ENCODE assay signal across 8 mouse cellular contexts in the genomic region with DNA sequence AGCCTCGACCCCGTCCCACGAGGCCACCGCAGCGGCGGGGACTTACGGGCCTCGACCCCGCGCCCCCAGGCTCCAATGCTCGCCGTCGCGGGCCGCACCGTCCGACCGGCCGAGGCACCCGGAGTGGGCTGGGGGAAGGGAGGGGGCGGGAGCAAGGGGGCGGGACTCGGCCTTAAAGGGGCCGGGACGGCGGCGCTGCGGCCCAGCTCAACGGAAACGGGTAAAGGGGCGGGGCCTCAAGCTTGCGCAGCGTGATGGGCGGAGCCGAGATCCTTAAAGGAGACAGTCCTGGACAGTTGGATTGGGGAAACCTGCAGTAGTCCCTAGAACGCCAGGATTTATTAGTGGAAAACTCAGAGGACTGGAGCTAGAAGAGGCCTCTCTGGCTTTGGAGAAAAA. TPM values are rescaled to one million over a fixed set of nuclear protein-coding genes. Genes with fewer than 3 reads are reported as not detected.
DNase-seq lines count a peak whose midpoint lies in the region; ATAC-seq lines count a peak whose summit lies in the region.

TSS of gene Pex5 (minus strand) at position 141 of the 399 bp plus-strand sequence.

- no peaks in the 10 kb centered on the region for H3K79me2 ChIP-seq in macrophage (ENCODE audit: inconsistent target)

- peaks cover 15% of the 10 kb centered on the region for H3K4me1 ChIP-seq in hindbrain, embryonic 16.5 days (ENCODE audit: control insufficient read depth, insufficient read depth, low read depth, low read length)

- WGBS in hindbrain, embryonic 16.5 days: under 1% methylated on average over 28 of the region's 36 CpGs
- WGBS in macrophage (ENCODE audit: missing documents): 1% methylated on average over 22 of the region's 36 CpGs

- DNase-seq in T-cell, adult 2 months (ENCODE audit: low spot score): peak; percentile 85
- peak; percentile 96 for DNase-seq in cerebellum, postnatal 36 days
- peak; percentile 98 for DNase-seq in gastrocnemius, adult 18-20 months (ENCODE audit: low spot score)
- peak; percentile 94 to 95 for DNase-seq in left cerebral cortex, adult 18-20 months (ENCODE audit: low spot score in 2 of 2)
- DNase-seq in right cerebral cortex, adult 18-20 months: peak; percentile 96
- DNase-seq in urinary bladder, postnatal 10 days (ENCODE audit: low spot score): peak; percentile 87

- H3K9ac ChIP-seq in hindbrain, embryonic 16.5 days (ENCODE audit: low read depth, low read length): peak within 1 kb of the TSS; percentile 90

- H3K4me3 ChIP-seq in hindbrain, embryonic 16.5 days (ENCODE audit: low read length): peak within 1 kb of the TSS; percentile 93
- H3K4me3 ChIP-seq in macrophage (ENCODE audit: inconsistent target): peak within 1 kb of the TSS; percentile 69

- H3K4me2 ChIP-seq in hindbrain, embryonic 16.5 days (ENCODE audit: low read length): peak within 1 kb of the TSS; percentile 80

- peaks cover 7% of the 10 kb centered on the region; the same call in 1 of the 2 replicates for H3K36me3 ChIP-seq in hindbrain, embryonic 16.5 days (ENCODE audit: control insufficient read depth, insufficient read depth, low read length)
- H3K36me3 ChIP-seq in macrophage (ENCODE audit: inconsistent target): peaks cover 6% of the 10 kb centered on the region; the same call in 1 of the 2 replicates

- H3K27me3 ChIP-seq in hindbrain, embryonic 16.5 days (replicated peaks; ENCODE audit: control insufficient read depth, insufficient read depth, low read length): no peaks in the 10 kb centered on the region

- peak; percentile 97 for ATAC-seq in hindbrain, embryonic 16.5 days

- H3K27ac ChIP-seq in hindbrain, embryonic 16.5 days (ENCODE audit: low read depth, low read length): peak within 1 kb of the TSS; percentile 85
- peak within 1 kb of the TSS; percentile 75 for H3K27ac ChIP-seq in macrophage

- H3K9me3 ChIP-seq in hindbrain, embryonic 16.5 days (ENCODE audit: control insufficient read depth, low read length): no peaks in the 10 kb centered on the region

RNA-seq across cellular contexts. Expression of gene Pex5, which starts in this region (rescaled TPM):
- 10 to 100 TPM; 20.2 to 20.6 TPM for total RNA-seq in gastrocnemius, adult 18-20 months (2021)
- polyA plus RNA-seq in hindbrain, embryonic 16.5 days (2015; fragmentation: Nextera tagmentation; extraction: Ambion mirVana): 64.4 and 67.0 TPM in 2 replicates
- 10 to 100 TPM; 60.7 to 70.5 TPM for total RNA-seq in left cerebral cortex, adult 18-20 months (2021)
- 100 to 1,000 TPM in 2 of 26 experiments, 10 to 100 TPM in 24; 19.6 to 131 (median 50.2) TPM for total RNA-seq in macrophage (2018; cell fraction: chromatin; rRNA removed)
- total RNA-seq in macrophage (2018; cell fraction: cytosol; rRNA removed): 10 to 100 TPM; 12.2 to 33.3 (median 22.4) TPM
- 10 to 100 TPM; 18.5 to 56.1 (median 28.7) TPM for total RNA-seq in macrophage (2018; cell fraction: nucleus; rRNA removed)
- polyA plus RNA-seq in macrophage (2018): 10.3 to 26.7 TPM (median 23.7 TPM) in 3 replicates

Comparison
In these comparisons a context has a peak if more than half of its experiments do, and no peak if none do; other contexts are left out.
1. Peak in every context shown above with its lines: DNase-seq, ATAC-seq, H3K4me3 ChIP-seq and H3K27ac ChIP-seq.